Mouse (Mus musculus) gastrocnemius, adult 8-10 months (tissue): Measurements from ENCODE around the gene Mbtps2. TPM values are rescaled to one million over a fixed set of nuclear protein-coding genes. Genes with fewer than 3 reads are reported as not detected.

ENCODE experiments used
- DNase-seq, 2 experiments: peaks; one replicate each; pipeline ENCODE4 v3.0.0; 2022; ENCODE audit warnings: low spot score in 2 of 2
- total RNA-seq, 4 experiments: library from RNA; stranded (reverse); gene quantifications; 2 replicates each; pipeline ENCODE4 v1.2.4; 2022

Mbtps2 gene
- total RNA-seq: 10 to 100 TPM; 14.9 to 19.7 (median 17.4) TPM

- peak; percentile 15 to 47 for DNase-seq
Measured at GRCm38 (mm10) chrX:157598186-157598996, at the start of gene Mbtps2. TSS of gene Mbtps2 (minus strand) at chrX:157598715.

- DNase-seq: no peak
Measured at GRCm38 (mm10) chrX:157646399-157646798, 47.9 kb upstream of the Mbtps2 start.

- no peak for DNase-seq
Measured at GRCm38 (mm10) chrX:157644700-157645099, 46.2 kb upstream of the Mbtps2 start.

GRCm38 (mm10) chrX:157644300-157644699 lies 45.8 kb upstream of the Mbtps2 start:
- peak in 1 of 2 experiments; percentile 6 for DNase-seq

GRCm38 (mm10) chrX:157642856-157643255 lies 44.3 kb upstream of the Mbtps2 start:
- DNase-seq: no peak

- DNase-seq: no peak
Measured at GRCm38 (mm10) chrX:157637253-157637652, 38.7 kb upstream of the Mbtps2 start.

GRCm38 (mm10) chrX:157633676-157634414 lies 35.3 kb upstream of the Mbtps2 start:
- no peak for DNase-seq

- no peak for DNase-seq
Measured at GRCm38 (mm10) chrX:157630341-157630740, 31.8 kb upstream of the Mbtps2 start.

GRCm38 (mm10) chrX:157612894-157613293 lies 14.4 kb upstream of the Mbtps2 start:
- no peak for DNase-seq

GRCm38 (mm10) chrX:157601450-157601849 lies 2.9 kb upstream of the Mbtps2 start:
- no peak for DNase-seq

GRCm38 (mm10) chrX:157597585-157598185 lies 830 bp downstream of the Mbtps2 start:
- DNase-seq: no peak

- DNase-seq: no peak
Measured at GRCm38 (mm10) chrX:157596802-157597201, 1.7 kb downstream of the Mbtps2 start.

- DNase-seq: no peak
Measured at GRCm38 (mm10) chrX:157595927-157596326, 2.6 kb downstream of the Mbtps2 start.

GRCm38 (mm10) chrX:157594606-157595005 lies 3.9 kb downstream of the Mbtps2 start:
- no peak for DNase-seq

GRCm38 (mm10) chrX:157587001-157587400 lies 11.5 kb downstream of the Mbtps2 start:
- no peak for DNase-seq

GRCm38 (mm10) chrX:157586397-157586796 lies 12.1 kb downstream of the Mbtps2 start:
- no peak for DNase-seq

- no peak for DNase-seq
Measured at GRCm38 (mm10) chrX:157579108-157579614, 19.4 kb downstream of the Mbtps2 start.

GRCm38 (mm10) chrX:157574683-157575082 lies 23.8 kb downstream of the Mbtps2 start:
- DNase-seq: no peak

GRCm38 (mm10) chrX:157568840-157569239 lies 29.7 kb downstream of the Mbtps2 start, which contains the start of gene Yy2:
TSS of gene Yy2 (minus strand) at chrX:157568985.
- no peak for DNase-seq

- DNase-seq: no peak
Measured at GRCm38 (mm10) chrX:157563794-157564193, 34.7 kb downstream of the Mbtps2 start.

GRCm38 (mm10) chrX:157547082-157547481 lies 51.4 kb downstream of the Mbtps2 start:
- DNase-seq: no peak

- no peak for DNase-seq
Measured at GRCm38 (mm10) chrX:157506400-157506799, 92.1 kb downstream of the Mbtps2 start.
